Mouse (Mus musculus) MEL (cell line): ENCODE results near the gene Igtp.

ENCODE experiments used
- CTCF ChIP-seq, 3 experiments: IDR thresholded peaks in 2 of 3; conservative IDR thresholded peaks in 1 of 3; 2 replicates each; pipeline ENCODE4 v1.5.1; 2011 to 2012; ENCODE audit warnings: low read length in 3 of 3, low read depth in 2 of 3, mild to moderate bottlenecking in 2 of 3, improper control_type of control experiment in 1 of 3, inconsistent platforms in 1 of 3, mixed read lengths in 1 of 3, moderate library complexity in 1 of 3; ENCODE audit not compliant: control insufficient read depth in 1 of 3, insufficient read depth in 1 of 3, poor library complexity in 1 of 3, severe bottlenecking in 1 of 3
- RAD21 ChIP-seq: IDR thresholded peaks from 2 replicates; pipeline ENCODE4 v1.6.1; 2011; ENCODE audit warnings: mild to moderate bottlenecking, low read depth, low read length, improper control_type of control experiment

- TF ChIP-seq RAD21 (no peak), CTCF (IDR thresholded peaks at IDR 0.05 in 2 of 3, conservative IDR thresholded peaks at IDR 0.05 in 1 of 3; ENCODE audit: control insufficient read depth in 1 of 3, insufficient read depth in 1 of 3, low read depth in 2 of 3, low read length in 3 of 3, poor library complexity in 1 of 3, severe bottlenecking in 1 of 3) (no peak)
These were observed 16.5 kb downstream of the Igtp start for GRCm38 (mm10) chr11:58215814-58216213.
